Mouse (Mus musculus) cortical plate, adult 2 months (tissue): ENCODE measurements around the gene Prm3.

Experiments
- CTCF ChIP-seq: fragments of 200-500 bp; IDR thresholded peaks from 2 replicates; pipeline ENCODE4 v1.5.1; 2011; ENCODE audit warnings: mild to moderate bottlenecking, control low read depth, low read length; ENCODE audit not compliant: insufficient read depth; ENCODE audit errors: extremely low read depth
- POLR2A ChIP-seq: fragments of 200-500 bp; IDR thresholded peaks from 2 replicates; pipeline ENCODE4 v1.6.1; 2011; ENCODE audit warnings: mild to moderate bottlenecking, low read length, control low read depth; ENCODE audit not compliant: insufficient read depth; ENCODE audit errors: extremely low read depth

GRCm38 (mm10) chr16:10828461-10828805, 37.7 kb upstream of the Prm3 start:
- no peak for TF ChIP-seq CTCF
- TF ChIP-seq POLR2A: no peak
